Mouse (Mus musculus): ENCODE results near the gene Adgrf1. TPM values are rescaled to one million over a fixed set of nuclear protein-coding genes. Genes with fewer than 3 reads are reported as not detected.

Adgrf1 gene
- polyA plus RNA-seq, 1 experiment from 2014 or later, result not detected

DNA sequence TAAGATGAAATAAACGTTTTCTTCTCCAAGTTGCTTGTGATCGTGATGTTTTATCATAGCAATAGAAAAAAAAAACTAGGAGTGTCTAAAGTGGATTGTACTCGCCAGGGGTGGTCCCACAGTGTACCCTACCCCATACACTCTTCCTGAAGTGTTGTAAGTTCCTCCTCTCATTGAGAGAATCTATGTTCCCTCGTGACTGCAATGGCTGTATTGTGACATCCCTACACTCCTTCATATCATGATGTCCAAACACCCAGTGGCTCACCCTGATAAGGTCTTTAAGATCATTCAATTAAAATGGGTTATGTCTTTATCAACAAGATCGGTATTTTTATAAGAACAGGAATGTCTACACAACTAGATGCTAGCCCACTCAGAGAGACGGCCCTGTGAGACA, 24.8 kb upstream of the Adgrf1 start:
- Histone ChIP-seq H3K27me3 (replicated peaks; ENCODE audit: control insufficient read depth, insufficient read depth, low read length) (no peaks in the 10 kb centered on the region), H3K4me3 (ENCODE audit: low read depth, low read length) (no peak overlapping the region), H3K4me2 (ENCODE audit: low read length) (no peak overlapping the region), H3K9ac (ENCODE audit: low read length) (no peak overlapping the region), H3K36me3 (ENCODE audit: control insufficient read depth, insufficient read depth, low read length) (no peaks in the 10 kb centered on the region), H3K27ac (ENCODE audit: low read depth, low read length) (no peak overlapping the region), H3K4me1 (ENCODE audit: control insufficient read depth, insufficient read depth, low read length) (peaks cover 2% of the 10 kb centered on the region; the same call in 1 of the 2 replicates), H3K9me3 (replicated peaks; ENCODE audit: control insufficient read depth, low read length) (no peaks in the 10 kb centered on the region)
- no peak for DNase-seq (ENCODE audit: low spot score)
- no peak for ATAC-seq
- 88% methylated on average over 6 of the region's 6 CpGs for WGBS

GRCm38 (mm10) chr17:43247245-43247644, 22.9 kb upstream of the Adgrf1 start:
- no peaks in the 10 kb centered on the region for H3K36me3 ChIP-seq (ENCODE audit: control insufficient read depth, insufficient read depth, low read length)
- ATAC-seq, result no peak
- no peak overlapping the region for H3K9ac ChIP-seq (ENCODE audit: low read length)
- H3K4me2 ChIP-seq (ENCODE audit: low read length), result no peak overlapping the region
- no peak overlapping the region for H3K4me3 ChIP-seq (ENCODE audit: low read depth, low read length)
- WGBS, result 94% methylated on average over 3 of the region's 3 CpGs
- DNase-seq (ENCODE audit: low spot score), result no peak
- no peaks in the 10 kb centered on the region for H3K9me3 ChIP-seq (replicated peaks; ENCODE audit: control insufficient read depth, low read length)
- H3K27ac ChIP-seq (ENCODE audit: low read depth, low read length), result no peak overlapping the region
- H3K4me1 ChIP-seq (ENCODE audit: control insufficient read depth, insufficient read depth, low read length), result no peaks in the 10 kb centered on the region
- no peaks in the 10 kb centered on the region for H3K27me3 ChIP-seq (replicated peaks; ENCODE audit: control insufficient read depth, insufficient read depth, low read length)

DNA sequence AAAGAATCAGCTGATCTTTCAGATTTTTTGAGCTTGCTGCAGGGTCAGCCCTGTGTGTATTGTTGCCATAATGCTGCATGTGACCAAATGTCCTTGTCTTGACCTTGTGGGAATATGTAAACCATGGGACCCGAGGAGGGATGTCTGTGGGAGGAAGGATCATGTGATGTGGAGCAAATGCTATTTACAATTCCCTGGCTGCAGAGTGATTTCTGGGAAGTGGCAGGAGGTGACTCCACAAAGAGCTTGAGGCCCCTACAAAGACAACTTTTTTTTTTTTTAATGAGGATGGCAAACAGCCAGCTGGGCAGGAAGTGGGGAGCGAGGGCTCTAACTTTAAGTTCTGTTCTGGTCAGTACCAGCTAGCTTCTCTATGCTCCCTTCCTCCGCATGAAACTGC, 20.5 kb upstream of the Adgrf1 start:
- H3K9me3 ChIP-seq (replicated peaks; ENCODE audit: control insufficient read depth, low read length), result no peaks in the 10 kb centered on the region
- no peak for DNase-seq (ENCODE audit: low spot score)
- no peaks in the 10 kb centered on the region for H3K4me1 ChIP-seq (ENCODE audit: control insufficient read depth, insufficient read depth, low read length)
- no peak for ATAC-seq
- H3K4me3 ChIP-seq (ENCODE audit: low read depth, low read length), result no peak overlapping the region
- H3K27ac ChIP-seq (ENCODE audit: low read depth, low read length), result no peak overlapping the region
- WGBS, result 57% methylated on average over 3 of the region's 3 CpGs
- H3K27me3 ChIP-seq (replicated peaks; ENCODE audit: control insufficient read depth, insufficient read depth, low read length), result no peaks in the 10 kb centered on the region
- no peak overlapping the region for H3K9ac ChIP-seq (ENCODE audit: low read length)
- H3K36me3 ChIP-seq (ENCODE audit: control insufficient read depth, insufficient read depth, low read length), result no peaks in the 10 kb centered on the region
- no peak overlapping the region for H3K4me2 ChIP-seq (ENCODE audit: low read length)

DNA sequence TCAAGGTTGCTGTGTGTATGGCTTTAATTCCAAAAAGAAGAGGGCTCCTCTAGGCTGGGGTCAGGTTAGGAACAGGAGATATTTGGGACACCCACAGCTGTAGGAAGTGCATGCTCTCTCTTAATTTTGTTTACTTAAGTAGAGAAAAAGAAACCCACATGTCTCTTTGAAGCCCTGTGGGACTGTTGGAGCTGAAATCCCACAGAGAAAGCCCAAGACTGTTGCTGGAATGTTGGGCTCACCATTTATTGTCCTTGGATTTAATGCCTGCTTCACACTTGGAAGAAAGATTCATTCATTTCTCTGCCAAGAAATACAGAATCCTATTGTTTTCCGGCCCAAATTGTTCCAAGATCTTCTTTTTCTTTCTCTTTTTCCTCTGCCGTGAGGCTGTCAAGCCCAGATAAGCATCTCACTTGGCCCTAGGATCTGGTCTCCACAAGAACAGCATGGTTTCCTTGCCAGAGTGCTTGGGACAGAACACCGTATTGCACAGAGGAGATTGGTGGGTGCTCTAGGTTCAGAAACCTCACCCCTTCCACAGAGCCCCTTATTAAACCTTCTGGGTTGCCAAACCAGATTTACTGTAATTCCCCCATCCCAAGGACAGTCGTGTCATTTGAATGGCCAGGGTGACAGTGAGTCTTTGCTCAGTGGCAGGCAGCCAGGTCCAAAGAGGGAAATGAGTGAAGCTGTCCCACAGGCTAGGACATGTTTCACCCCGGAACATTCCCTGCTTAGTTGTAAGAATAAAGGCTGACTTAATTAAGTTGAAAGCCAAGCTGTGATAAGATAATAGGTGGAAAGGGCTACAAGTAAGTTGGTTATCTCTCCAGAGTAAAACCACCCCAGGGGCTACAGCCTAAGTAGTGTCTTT, 18.6 kb upstream of the Adgrf1 start:
- WGBS, result 33% methylated on average over 5 of the region's 5 CpGs
- no peaks in the 10 kb centered on the region for H3K27me3 ChIP-seq (replicated peaks; ENCODE audit: control insufficient read depth, insufficient read depth, low read length)
- ATAC-seq, result no peak
- no peaks in the 10 kb centered on the region for H3K4me1 ChIP-seq (ENCODE audit: control insufficient read depth, insufficient read depth, low read length)
- H3K27ac ChIP-seq (ENCODE audit: low read depth, low read length), result no peak overlapping the region
- no peak for DNase-seq (ENCODE audit: low spot score)
- H3K9me3 ChIP-seq (replicated peaks; ENCODE audit: control insufficient read depth, low read length), result no peaks in the 10 kb centered on the region
- no peaks in the 10 kb centered on the region for H3K36me3 ChIP-seq (ENCODE audit: control insufficient read depth, insufficient read depth, low read length)
- H3K4me3 ChIP-seq (ENCODE audit: low read depth, low read length), result no peak overlapping the region
- H3K9ac ChIP-seq (ENCODE audit: low read length), result no peak overlapping the region
- H3K4me2 ChIP-seq (ENCODE audit: low read length), result no peak overlapping the region

DNA sequence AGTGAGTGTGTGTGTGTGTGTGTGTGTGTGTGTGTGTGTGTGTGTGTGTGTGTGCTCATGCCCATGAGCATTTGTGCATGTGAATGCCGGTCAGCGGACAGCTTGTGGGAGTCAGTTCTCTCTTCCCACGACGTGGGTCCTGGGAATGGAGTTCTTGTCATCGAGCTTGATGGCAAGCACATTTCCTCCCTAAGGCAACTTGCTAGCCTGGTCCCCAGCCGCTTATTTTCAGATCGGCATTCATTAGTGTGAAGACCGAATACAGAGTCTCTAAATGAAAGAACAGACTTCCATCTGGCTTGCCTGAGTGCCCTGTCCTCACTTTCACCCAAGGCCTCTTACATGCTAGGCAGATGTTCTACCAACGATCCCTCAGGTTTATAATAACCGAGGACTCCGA, 17.3 kb upstream of the Adgrf1 start:
- no peak for DNase-seq (ENCODE audit: low spot score)
- no peak overlapping the region for H3K9ac ChIP-seq (ENCODE audit: low read length)
- no peak for ATAC-seq

DNA sequence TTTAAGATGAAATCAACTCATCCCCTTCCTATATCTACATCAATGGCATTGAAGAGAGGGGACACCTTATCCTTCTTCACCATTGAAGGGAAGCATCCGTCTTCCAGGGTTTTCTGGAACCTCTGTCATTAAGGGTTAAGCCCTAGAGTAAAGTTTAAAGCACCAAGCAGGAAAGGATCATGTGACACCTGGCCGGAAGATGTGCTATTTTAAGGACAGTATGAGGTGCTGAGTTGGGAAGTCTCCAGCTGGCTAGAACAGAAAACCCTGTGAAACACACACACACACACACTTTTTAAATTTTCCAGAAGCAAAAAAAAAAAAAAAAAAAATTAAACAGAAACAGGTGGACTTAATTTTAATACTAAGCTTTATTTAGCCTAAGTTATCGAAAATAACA, 15.9 kb upstream of the Adgrf1 start:
- Histone ChIP-seq H3K27me3 (replicated peaks; ENCODE audit: control insufficient read depth, insufficient read depth, low read length) (no peaks in the 10 kb centered on the region), H3K4me2 (ENCODE audit: low read length) (no peak overlapping the region), H3K4me1 (ENCODE audit: control insufficient read depth, insufficient read depth, low read length) (no peaks in the 10 kb centered on the region), H3K9ac (ENCODE audit: low read length) (no peak overlapping the region), H3K4me3 (ENCODE audit: low read depth, low read length) (no peak overlapping the region), H3K9me3 (replicated peaks; ENCODE audit: control insufficient read depth, low read length) (no peaks in the 10 kb centered on the region), H3K36me3 (ENCODE audit: control insufficient read depth, insufficient read depth, low read length) (no peaks in the 10 kb centered on the region), H3K27ac (ENCODE audit: low read depth, low read length) (no peak overlapping the region)
- 73% methylated on average over 3 of the region's 3 CpGs for WGBS
- DNase-seq (ENCODE audit: low spot score) (no peak), ATAC-seq (no peak)

More for the DNA sequence above, 17.3 kb upstream of the Adgrf1 start:
- Histone ChIP-seq H3K9me3 (replicated peaks; ENCODE audit: control insufficient read depth, low read length) (no peaks in the 10 kb centered on the region), H3K4me2 (ENCODE audit: low read length) (no peak overlapping the region), H3K27me3 (replicated peaks; ENCODE audit: control insufficient read depth, insufficient read depth, low read length) (no peaks in the 10 kb centered on the region), H3K27ac (ENCODE audit: low read depth, low read length) (no peak overlapping the region), H3K4me3 (ENCODE audit: low read depth, low read length) (no peak overlapping the region), H3K4me1 (ENCODE audit: control insufficient read depth, insufficient read depth, low read length) (no peaks in the 10 kb centered on the region), H3K36me3 (ENCODE audit: control insufficient read depth, insufficient read depth, low read length) (no peaks in the 10 kb centered on the region)
- WGBS, result 88% methylated on average over 11 of the region's 11 CpGs

DNA sequence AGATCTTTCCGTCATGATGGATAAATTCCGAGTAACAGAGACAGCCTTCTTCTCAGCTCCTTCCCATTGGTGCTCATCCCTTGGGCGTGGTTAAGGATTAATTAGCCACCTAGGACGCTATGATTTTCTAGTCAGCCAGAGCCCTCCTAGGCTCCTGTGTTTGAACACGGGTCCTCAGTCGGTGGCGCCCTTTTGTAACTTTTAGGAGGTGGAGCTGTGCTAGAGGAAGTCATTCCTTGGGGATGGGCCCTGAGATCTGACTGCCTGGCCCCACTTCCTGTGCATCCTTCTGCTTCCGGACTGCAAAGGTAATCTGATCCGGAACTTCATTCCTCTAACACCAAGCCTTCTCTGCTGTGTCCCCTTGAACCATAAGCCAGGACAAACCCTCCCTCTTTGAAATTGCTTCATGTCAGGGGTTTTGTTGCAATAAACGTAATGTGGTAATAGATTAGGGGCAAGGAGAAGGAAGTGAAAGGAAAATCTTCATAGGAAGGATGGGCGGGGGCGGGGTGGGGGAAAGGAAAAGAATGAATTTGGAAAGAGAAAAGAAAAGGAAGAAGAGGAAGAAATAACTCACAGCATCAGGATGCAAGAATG, 13.5 kb upstream of the Adgrf1 start:
- no peak for ATAC-seq
- H3K36me3 ChIP-seq (ENCODE audit: control insufficient read depth, insufficient read depth, low read length), result no peaks in the 10 kb centered on the region
- no peak overlapping the region for H3K4me3 ChIP-seq (ENCODE audit: low read depth, low read length)
- WGBS, result 75% methylated on average over 12 of the region's 12 CpGs
- no peaks in the 10 kb centered on the region for H3K4me1 ChIP-seq (ENCODE audit: control insufficient read depth, insufficient read depth, low read length)
- DNase-seq (ENCODE audit: low spot score), result no peak
- H3K9ac ChIP-seq (ENCODE audit: low read length), result no peak overlapping the region
- H3K9me3 ChIP-seq (replicated peaks; ENCODE audit: control insufficient read depth, low read length), result no peaks in the 10 kb centered on the region
- H3K27ac ChIP-seq (ENCODE audit: low read depth, low read length), result no peak overlapping the region
- no peaks in the 10 kb centered on the region for H3K27me3 ChIP-seq (replicated peaks; ENCODE audit: control insufficient read depth, insufficient read depth, low read length)
- no peak overlapping the region for H3K4me2 ChIP-seq (ENCODE audit: low read length)

DNA sequence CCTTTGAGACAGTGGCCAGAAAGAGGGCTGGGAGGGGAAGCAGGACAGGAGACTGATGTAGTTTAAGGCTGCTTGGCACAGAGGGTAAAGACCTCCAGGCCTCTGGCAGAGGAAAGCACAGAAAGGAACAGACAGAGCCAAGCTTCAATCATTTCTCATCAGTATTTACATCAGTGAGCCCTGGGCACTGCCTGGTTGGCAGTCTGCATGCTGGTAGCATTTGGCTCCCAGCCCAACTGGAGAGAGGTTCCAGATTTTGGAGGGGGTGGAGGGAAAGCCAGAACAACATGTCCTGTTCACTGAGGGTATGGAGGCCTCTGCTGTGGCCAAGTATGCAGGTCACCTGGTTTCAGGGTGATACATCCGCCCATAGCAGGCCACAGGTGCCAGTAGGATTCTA, 12.4 kb upstream of the Adgrf1 start:
- no peak overlapping the region for H3K27ac ChIP-seq (ENCODE audit: low read depth, low read length)
- no peaks in the 10 kb centered on the region for H3K4me1 ChIP-seq (ENCODE audit: control insufficient read depth, insufficient read depth, low read length)
- no peak overlapping the region for H3K9ac ChIP-seq (ENCODE audit: low read length)
- H3K4me2 ChIP-seq (ENCODE audit: low read length), result no peak overlapping the region
- no peak for ATAC-seq
- H3K27me3 ChIP-seq (replicated peaks; ENCODE audit: control insufficient read depth, insufficient read depth, low read length), result no peaks in the 10 kb centered on the region
- 90% methylated on average over 1 of the region's 1 CpGs for WGBS
- no peak overlapping the region for H3K4me3 ChIP-seq (ENCODE audit: low read depth, low read length)
- no peaks in the 10 kb centered on the region for H3K36me3 ChIP-seq (ENCODE audit: control insufficient read depth, insufficient read depth, low read length)
- no peak for DNase-seq (ENCODE audit: low spot score)
- 0 out of 2 replicates have a peak, but pooled peaks cover under 1% of the 10 kb centered on the region for H3K9me3 ChIP-seq (replicated peaks; ENCODE audit: control insufficient read depth, low read length)

- no peaks in the 10 kb centered on the region for H3K27me3 ChIP-seq (replicated peaks; ENCODE audit: control insufficient read depth, insufficient read depth, low read length)
- WGBS, result 96% methylated on average over 5 of the region's 5 CpGs
- no peak overlapping the region for H3K4me3 ChIP-seq (ENCODE audit: low read depth, low read length)
- H3K9me3 ChIP-seq (replicated peaks; ENCODE audit: control insufficient read depth, low read length), result 0 out of 2 replicates have a peak, but pooled peaks cover 2% of the 10 kb centered on the region
- no peak overlapping the region for H3K4me2 ChIP-seq (ENCODE audit: low read length)
- DNase-seq (ENCODE audit: low spot score) (no peak), ATAC-seq (no peak)
- H3K27ac ChIP-seq (ENCODE audit: low read depth, low read length), result no peak overlapping the region
- no peaks in the 10 kb centered on the region for H3K36me3 ChIP-seq (ENCODE audit: control insufficient read depth, insufficient read depth, low read length)
- H3K4me1 ChIP-seq (ENCODE audit: control insufficient read depth, insufficient read depth, low read length), result no peaks in the 10 kb centered on the region
- H3K9ac ChIP-seq (ENCODE audit: low read length), result no peak overlapping the region
These were observed 8.2 kb upstream of the Adgrf1 start for GRCm38 (mm10) chr17:43261937-43262336.

Measured in forebrain, embryonic 14.5 days (tissue).